Comparison of ENCODE assay signal across 8 mouse cellular contexts in genomic region chr5:38197482-38197823, GRCm38 (mm10). TPM values are rescaled to one million over a fixed set of nuclear protein-coding genes. Genes with fewer than 3 reads are reported as not detected.
A peak's percentile ranks its signal among the peaks of the same experiment; 100 is the strongest.
DNase-seq lines count a peak whose midpoint lies in the region; ATAC-seq lines count a peak whose summit lies in the region.

No protein-coding gene starts in this region.

- intact Hi-C loops in gastrocnemius, postnatal 36 days (cut with DNase I): loop anchor here (5.0 kb wide), 1 partner anchor 90 kb away; no protein-coding TSS in a partner anchor

- peak; percentile 78 for DNase-seq in liver
- DNase-seq in embryo, embryonic 11 days: peak; percentile 88
- peak; percentile 68 to 81 for DNase-seq in gastrocnemius, postnatal 36 days
- DNase-seq in kidney, adult 8-10 months: peak; percentile 55 to 84
- peak; percentile 96 for DNase-seq in limb, embryonic 11.5 days (ENCODE audit: low spot score)
- DNase-seq in natural killer cell, adult 2 months (ENCODE audit: low spot score in 2 of 2): peak; percentile 32 to 64
- DNase-seq in splenic B cell, adult 2 months (ENCODE audit: low read depth, low spot score): peak; percentile 82

- H3K4me2 ChIP-seq in liver, embryonic 12.5 days: no peak overlapping the region
- H3K4me2 ChIP-seq in limb, embryonic 11.5 days (ENCODE audit: low read depth, severe bottlenecking): no peak overlapping the region

- 0 out of 2 replicates have a peak, but pooled peaks cover 4% of the 10 kb centered on the region for H3K27me3 ChIP-seq in liver, embryonic 12.5 days (replicated peaks)
- H3K27me3 ChIP-seq in limb, embryonic 11.5 days (ENCODE audit: control insufficient read depth, insufficient read depth, low read length): no peaks in the 10 kb centered on the region
- no peaks in the 10 kb centered on the region for H3K27me3 ChIP-seq in splenic B cell, adult 2 months (ENCODE audit: control insufficient read depth, insufficient read depth, low read length, poor library complexity, severe bottlenecking)

- H3K4me1 ChIP-seq in liver, embryonic 12.5 days: no peaks in the 10 kb centered on the region
- H3K4me1 ChIP-seq in limb, embryonic 11.5 days (ENCODE audit: control insufficient read depth, insufficient read depth, low read length): no peaks in the 10 kb centered on the region

- WGBS in liver, embryonic 12.5 days (ENCODE audit: insufficient replicate concordance): 24% methylated on average over 7 of the region's 7 CpGs
- 19% methylated on average over 7 of the region's 7 CpGs for WGBS in limb, embryonic 11.5 days

- no peak overlapping the region for H3K4me3 ChIP-seq in liver, embryonic 12.5 days
- H3K4me3 ChIP-seq in limb, embryonic 11.5 days (ENCODE audit: low read depth, low read length): no peak overlapping the region

- no peak overlapping the region for H3K9ac ChIP-seq in liver, embryonic 12.5 days
- no peak overlapping the region for H3K9ac ChIP-seq in limb, embryonic 11.5 days (ENCODE audit: low read length)

- H3K9me3 ChIP-seq in liver, embryonic 12.5 days (replicated peaks): no peaks in the 10 kb centered on the region
- no peaks in the 10 kb centered on the region for H3K9me3 ChIP-seq in limb, embryonic 11.5 days (ENCODE audit: control insufficient read depth, low read length)

- no peak overlapping the region for H3K27ac ChIP-seq in liver, embryonic 12.5 days
- H3K27ac ChIP-seq in limb, embryonic 11.5 days (replicated peaks; ENCODE audit: low read depth, low read length): no peak overlapping the region

- peaks cover 22% of the 10 kb centered on the region for H3K36me3 ChIP-seq in liver, embryonic 12.5 days
- H3K36me3 ChIP-seq in limb, embryonic 11.5 days (ENCODE audit: control insufficient read depth, insufficient read depth, low read length): no peaks in the 10 kb centered on the region; the same call in 1 of the 2 replicates
- peaks cover 2% of the 10 kb centered on the region; the same call in 1 of the 2 replicates for H3K36me3 ChIP-seq in splenic B cell, adult 2 months (ENCODE audit: control insufficient read depth, insufficient read depth, low read length, poor library complexity, severe bottlenecking)

- no peak for ATAC-seq in liver, embryonic 12.5 days
- ATAC-seq in limb, embryonic 11.5 days (ENCODE audit: insufficient number of reproducible peaks, low FRiP score, low TSS enrichment, low read depth): peak; percentile 61

RNA-seq across cellular contexts. Expression of gene Zbtb49, which starts 22.8 kb away (rescaled TPM):
- polyA plus RNA-seq in liver, embryonic 12.5 days (2016; fragmentation: Nextera tagmentation; extraction: Ambion mirVana): 4.4 and 5.4 TPM in 2 replicates
- 1 to 10 TPM; 2.1 to 3.8 TPM for total RNA-seq in gastrocnemius, postnatal 36 days (2021)
- polyA plus RNA-seq in limb, embryonic 11.5 days (2014; fragmentation: Nextera tagmentation; extraction: Ambion mirVana): 15.3 and 19.1 TPM in 2 replicates

RNA-seq across cellular contexts. Expression of gene Lyar, which starts 22.8 kb away (rescaled TPM):
- polyA plus RNA-seq in liver, embryonic 12.5 days (2016; fragmentation: Nextera tagmentation; extraction: Ambion mirVana): 145 and 147 TPM in 2 replicates
- 10 to 100 TPM; 13.0 to 19.1 TPM for total RNA-seq in gastrocnemius, postnatal 36 days (2021)
- 146 and 152 TPM in 2 replicates for polyA plus RNA-seq in limb, embryonic 11.5 days (2014; fragmentation: Nextera tagmentation; extraction: Ambion mirVana)

RNA-seq across cellular contexts. Expression of gene Nsg1, which starts 37.7 kb away (rescaled TPM):
- polyA plus RNA-seq in liver, embryonic 12.5 days (2016; fragmentation: Nextera tagmentation; extraction: Ambion mirVana): 7.4 and 8.4 TPM in 2 replicates
- total RNA-seq in gastrocnemius, postnatal 36 days (2021): 1 to 10 TPM; 2.7 to 2.9 TPM
- polyA plus RNA-seq in limb, embryonic 11.5 days (2014; fragmentation: Nextera tagmentation; extraction: Ambion mirVana): 33.6 and 34.9 TPM in 2 replicates
